Mouse (Mus musculus) C2C12 (cell line): ENCODE measurements around the gene Hmgcll1. TPM values are rescaled to one million over a fixed set of nuclear protein-coding genes. Genes with fewer than 3 reads are reported as not detected.
"Not testable (repeated sequence)": the region's sequence is repeated elsewhere in the genome, so short reads cannot be mapped to it uniquely, and the experiment has no call there.

ENCODE experiments used
- H3K27me3 ChIP-seq: one replicate; pipeline ENCODE4 v1.6.1; 2011; ENCODE audit not compliant: control insufficient read depth, insufficient read depth, insufficient read length
- H3K36me3 ChIP-seq: one replicate; pipeline ENCODE4 v1.6.1; 2011; ENCODE audit not compliant: control insufficient read depth, insufficient read depth
- H3K4me3 ChIP-seq: one replicate; pipeline ENCODE4 v1.5.1; 2011; ENCODE audit warnings: mild to moderate bottlenecking, control low read depth; ENCODE audit not compliant: poor library complexity, insufficient read depth, severe bottlenecking
- H3K79me2 ChIP-seq: one replicate; pipeline ENCODE4 v1.6.1; 2011; ENCODE audit not compliant: control insufficient read depth, insufficient read depth
- H3K79me3 ChIP-seq: one replicate; pipeline ENCODE4 v1.6.1; 2011; ENCODE audit warnings: low read depth, control low read depth
- H3ac ChIP-seq: one replicate; pipeline ENCODE3; 2011; ENCODE audit warnings: low read depth; ENCODE audit not compliant: control insufficient read depth, insufficient read length
- CEBPB ChIP-seq: IDR thresholded peaks from one replicate; pipeline ENCODE4 v1.6.1; 2011; ENCODE audit warnings: low read depth, mild to moderate bottlenecking, control low read depth, moderate library complexity
- CTCF ChIP-seq: IDR thresholded peaks from one replicate; pipeline ENCODE4 v1.5.1; 2011; ENCODE audit not compliant: control insufficient read depth, insufficient read depth, insufficient read length
- FOSL1 ChIP-seq: IDR thresholded peaks from one replicate; pipeline ENCODE4 v1.8.0; 2011; ENCODE audit warnings: mild to moderate bottlenecking, low read length; ENCODE audit not compliant: poor library complexity, insufficient read depth, severe bottlenecking
- MAX ChIP-seq: IDR thresholded peaks from one replicate; pipeline ENCODE4 v1.6.1; 2011; ENCODE audit warnings: mild to moderate bottlenecking, control low read depth
- MYOD1 ChIP-seq: IDR thresholded peaks from one replicate; pipeline ENCODE4 v1.6.1; 2011; ENCODE audit warnings: low read depth; ENCODE audit not compliant: control insufficient read depth, insufficient read length
- MYOG ChIP-seq: IDR thresholded peaks from one replicate; pipeline ENCODE4 v1.6.1; 2011; ENCODE audit not compliant: control insufficient read depth, insufficient read length; ENCODE audit errors: extremely low read depth
- USF1 ChIP-seq: IDR thresholded peaks from one replicate; pipeline ENCODE4 v1.6.1; 2011; ENCODE audit warnings: low read depth, mild to moderate bottlenecking, control low read depth, moderate library complexity
- polyA plus RNA-seq: library from polyadenylated mRNA; unstranded; fragments of >200 nt; fragmentation: generic; extraction: Trizol; gene quantifications from one replicate; pipeline ENCODE4 v1.2.1, GENCODE M21; 2012; ENCODE audit warnings: missing spikeins

Gene Hmgcll1
- polyA plus RNA-seq, 1 experiment = 0.29 TPM

GRCm38 (mm10) chr9:76091561-76091960 lies 76.9 kb downstream of the Hmgcll1 start:
- H3K79me2 ChIP-seq = no peaks in the 10 kb centered on the region
- no peaks in the 10 kb centered on the region for H3K27me3 ChIP-seq
- no peak overlapping the region for H3ac ChIP-seq
- no peak overlapping the region for H3K4me3 ChIP-seq
- no peaks in the 10 kb centered on the region for H3K79me3 ChIP-seq
- TF ChIP-seq CEBPB = no peak
- TF ChIP-seq USF1 = no peak
- TF ChIP-seq MYOD1 = no peak
- no peak for TF ChIP-seq MAX
- no peak for TF ChIP-seq FOSL1
- TF ChIP-seq MYOG = no peak
- no peak for TF ChIP-seq CTCF
- H3K36me3 ChIP-seq = no peaks in the 10 kb centered on the region

- H3K27me3 ChIP-seq = no peaks in the 10 kb centered on the region
- H3K79me2 ChIP-seq = no peaks in the 10 kb centered on the region
- H3K79me3 ChIP-seq = no peaks in the 10 kb centered on the region
- no peak overlapping the region for H3K4me3 ChIP-seq
- TF ChIP-seq MYOG (no peak), FOSL1 (no peak), MYOD1 (no peak), MAX (no peak), CTCF (no peak), CEBPB (no peak)
- no peaks in the 10 kb centered on the region for H3K36me3 ChIP-seq
- no peak overlapping the region for H3ac ChIP-seq
Measured at GRCm38 (mm10) chr9:76097221-76097620, 82.6 kb downstream of the Hmgcll1 start.

GRCm38 (mm10) chr9:76099981-76100380 lies 85.3 kb downstream of the Hmgcll1 start:
- no peaks in the 10 kb centered on the region for H3K79me3 ChIP-seq
- no peak overlapping the region for H3K4me3 ChIP-seq
- no peak for TF ChIP-seq MYOG
- TF ChIP-seq MAX = no peak
- TF ChIP-seq CEBPB = no peak
- no peak for TF ChIP-seq CTCF
- no peak for TF ChIP-seq MYOD1
- TF ChIP-seq USF1 = no peak
- TF ChIP-seq FOSL1 = no peak
- H3K36me3 ChIP-seq = no peaks in the 10 kb centered on the region
- H3K79me2 ChIP-seq = no peaks in the 10 kb centered on the region
- no peak overlapping the region for H3ac ChIP-seq
- no peaks in the 10 kb centered on the region for H3K27me3 ChIP-seq

GRCm38 (mm10) chr9:76104416-76104815 lies 89.8 kb downstream of the Hmgcll1 start:
- H3K27me3 ChIP-seq, H3K79me2 ChIP-seq, H3K36me3 ChIP-seq, H3K4me3 ChIP-seq, H3K79me3 ChIP-seq, H3ac ChIP-seq: not testable (repeated sequence)

- H3ac ChIP-seq = no peak overlapping the region
- H3K79me3 ChIP-seq = no peaks in the 10 kb centered on the region
- TF ChIP-seq FOSL1 (no peak), CTCF (no peak), CEBPB (no peak), MAX (no peak), USF1 (no peak), MYOG (no peak), MYOD1 (no peak)
- no peaks in the 10 kb centered on the region for H3K27me3 ChIP-seq
- H3K36me3 ChIP-seq = no peaks in the 10 kb centered on the region
- H3K4me3 ChIP-seq = no peak overlapping the region
- no peaks in the 10 kb centered on the region for H3K79me2 ChIP-seq
Measured at GRCm38 (mm10) chr9:76104846-76105245, 90.2 kb downstream of the Hmgcll1 start.

- H3K27me3 ChIP-seq, H3K4me3 ChIP-seq, H3K79me2 ChIP-seq, H3K36me3 ChIP-seq, H3K79me3 ChIP-seq, H3ac ChIP-seq: not testable (repeated sequence)
- TF ChIP-seq CTCF = peak; percentile 31
Measured at GRCm38 (mm10) chr9:76122888-76123287, 108.2 kb downstream of the Hmgcll1 start.

GRCm38 (mm10) chr9:76124249-76124648 lies 109.6 kb downstream of the Hmgcll1 start:
- TF ChIP-seq USF1 (no peak), FOSL1 (no peak), CTCF (no peak), MAX (no peak), MYOD1 (no peak), CEBPB (no peak), MYOG (no peak)
- Histone ChIP-seq H3K4me3 (no peak overlapping the region), H3ac (no peak overlapping the region), H3K79me2 (no peaks in the 10 kb centered on the region), H3K79me3 (no peaks in the 10 kb centered on the region), H3K27me3 (no peaks in the 10 kb centered on the region), H3K36me3 (no peaks in the 10 kb centered on the region)
